Mouse (Mus musculus) brain, embryonic 18.5 days (tissue): ENCODE results near the gene 1700034J05Rik.

ENCODE experiments used
- DNase-seq: peaks from one replicate; pipeline ENCODE4 v3.0.0-alpha.2; 2012; ENCODE audit warnings: low read depth, low spot score

The 1700034J05Rik gene

DNA sequence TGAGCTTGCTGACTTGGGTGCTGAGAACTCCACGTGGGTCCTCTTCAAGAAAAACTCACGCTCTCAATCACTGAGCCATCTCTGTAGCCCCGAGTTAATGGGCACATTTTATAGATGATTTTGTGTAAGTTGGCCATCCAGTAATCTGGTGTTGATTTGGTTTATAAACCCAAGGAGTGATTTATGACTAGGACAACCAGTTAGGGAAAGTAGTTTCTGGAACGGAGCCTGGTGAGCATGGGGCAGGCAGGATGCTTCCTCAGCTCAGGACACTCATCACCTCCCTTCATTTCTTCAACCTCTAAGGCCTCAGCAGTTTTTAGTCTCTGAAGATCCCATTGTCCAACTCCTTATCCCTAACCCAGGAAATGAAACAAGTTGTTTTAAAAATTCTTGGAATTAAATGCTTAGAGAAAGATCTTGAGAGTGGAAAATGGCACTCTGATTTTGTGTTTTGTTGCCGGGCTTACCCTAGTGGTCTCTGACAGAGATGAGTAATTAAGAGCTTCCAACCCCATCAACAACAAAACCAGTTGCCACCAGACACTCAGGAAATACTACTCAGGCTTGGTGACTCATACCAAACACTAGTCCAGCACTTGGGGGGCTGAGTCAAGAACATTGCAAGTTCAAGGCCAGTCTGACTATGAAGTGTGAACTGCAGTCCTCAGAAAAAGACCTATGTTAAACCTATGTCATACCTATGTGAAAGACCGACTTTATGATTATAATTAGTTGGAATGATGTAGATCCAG, 9.4 kb upstream of the 1700034J05Rik start:
- no peak for DNase-seq

DNA sequence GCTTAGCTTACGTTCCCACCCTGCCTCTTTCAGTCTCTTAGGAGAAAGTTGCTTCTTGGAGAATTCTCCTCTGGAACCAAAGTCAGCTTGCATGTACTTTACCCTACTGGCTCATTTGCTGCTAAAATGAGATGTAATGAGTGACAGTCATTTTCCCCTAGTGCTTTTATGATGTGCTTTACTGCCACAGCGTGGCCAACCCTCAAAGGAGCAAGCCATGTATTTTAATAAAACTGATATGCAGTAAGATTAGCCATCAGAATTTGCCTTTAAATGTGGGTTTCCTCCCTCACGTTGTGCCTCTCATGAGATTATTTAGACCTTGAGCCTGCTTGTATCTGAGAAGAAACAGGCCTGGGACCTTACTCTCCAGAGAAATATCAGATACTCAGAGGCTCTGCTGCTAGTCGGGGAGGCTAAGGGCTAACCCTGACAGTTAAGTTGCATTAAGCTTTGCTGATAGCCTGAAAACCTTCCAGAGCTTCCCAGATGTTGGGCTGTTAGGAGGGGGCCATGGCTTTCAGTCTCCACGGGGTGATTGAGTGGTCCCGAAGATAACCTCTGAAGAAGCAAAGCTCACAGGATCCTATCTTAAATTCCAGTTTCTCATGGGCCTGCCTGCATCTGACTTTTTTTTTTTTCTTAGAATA, 7.7 kb upstream of the 1700034J05Rik start:
- no peak for DNase-seq

GRCm38 (mm10) chr6:146960956-146961355, 6.7 kb upstream of the 1700034J05Rik start:
- no peak for DNase-seq

DNA sequence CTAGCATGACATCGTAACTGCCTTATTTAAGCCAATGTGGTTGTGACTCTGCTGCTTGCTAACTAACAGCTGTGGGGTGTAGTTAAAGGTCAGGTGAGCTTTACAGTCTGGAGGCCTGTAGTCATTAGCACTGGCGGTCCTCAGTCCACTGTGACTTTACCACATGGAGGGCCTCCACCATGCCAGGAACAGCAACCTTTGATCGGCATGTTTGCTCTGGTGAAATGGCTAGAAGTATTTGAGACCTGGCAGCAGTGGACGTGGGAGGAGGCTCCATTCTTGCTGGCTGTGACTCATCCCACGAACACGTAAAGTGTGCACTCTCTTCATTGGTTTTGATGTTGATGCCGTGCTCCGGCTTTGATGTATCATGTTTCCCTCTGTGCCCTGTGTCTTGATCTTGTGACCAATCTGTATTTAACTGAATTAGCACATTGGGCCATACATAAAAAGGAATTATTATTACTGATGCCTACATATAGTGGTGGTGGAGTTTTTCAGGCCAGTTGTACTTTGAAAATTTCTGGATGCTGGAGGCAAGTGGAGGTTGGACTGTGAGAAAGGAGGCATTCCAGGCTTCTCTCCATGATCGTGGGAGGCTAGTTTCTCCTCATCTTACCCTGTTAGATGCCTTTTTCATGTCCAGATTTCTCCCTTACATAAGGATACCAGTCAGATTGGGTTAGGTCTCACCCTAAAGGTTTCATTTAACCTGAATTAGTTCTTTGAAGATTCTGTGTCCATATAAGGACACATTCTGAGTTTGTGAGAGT, 5.9 kb upstream of the 1700034J05Rik start:
- no peak for DNase-seq

GRCm38 (mm10) chr6:146958694-146959093, 4.5 kb upstream of the 1700034J05Rik start:
- DNase-seq, result no peak

DNA sequence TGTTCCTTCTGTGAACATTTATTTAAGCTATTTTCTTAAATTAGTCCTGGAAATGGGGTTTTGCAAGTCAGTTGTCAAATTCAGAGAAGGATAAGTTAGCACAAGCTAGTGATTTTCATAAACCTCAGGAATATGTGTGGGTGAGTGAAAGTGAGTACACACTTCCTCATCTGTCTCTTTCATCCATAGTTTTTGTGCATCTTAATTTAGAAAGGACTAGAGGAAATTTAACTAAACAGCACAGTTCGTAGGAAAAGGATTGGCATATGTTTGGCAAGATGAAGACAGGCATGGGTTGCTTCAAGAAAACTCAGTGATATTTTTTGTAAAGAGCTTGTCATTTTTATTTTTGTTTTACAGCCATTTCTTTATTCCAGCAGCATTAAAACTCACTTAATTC, 2.7 kb upstream of the 1700034J05Rik start:
- DNase-seq, result no peak

GRCm38 (mm10) chr6:146955896-146956295, 1.7 kb upstream of the 1700034J05Rik start:
- DNase-seq, result no peak

DNA sequence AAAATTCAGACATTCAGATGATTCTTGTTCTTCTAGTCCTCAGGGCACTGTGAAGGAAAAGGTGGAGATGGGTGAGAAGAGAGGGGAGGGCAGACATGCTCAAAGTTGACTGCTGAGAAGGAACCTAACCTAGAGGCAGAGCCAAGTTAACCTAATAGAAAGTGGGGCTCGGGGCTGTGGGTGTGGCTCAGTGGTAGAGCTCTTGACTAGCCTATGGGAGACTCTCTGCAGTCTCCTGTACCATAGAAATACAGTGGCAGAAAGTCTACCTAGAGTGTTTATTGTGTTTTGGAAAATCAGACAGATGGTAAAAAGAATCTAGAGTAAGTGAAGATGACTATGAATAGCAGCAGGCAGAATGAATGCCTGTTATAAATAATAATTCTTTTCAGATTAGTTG, 1.3 kb upstream of the 1700034J05Rik start:
- no peak for DNase-seq

DNA sequence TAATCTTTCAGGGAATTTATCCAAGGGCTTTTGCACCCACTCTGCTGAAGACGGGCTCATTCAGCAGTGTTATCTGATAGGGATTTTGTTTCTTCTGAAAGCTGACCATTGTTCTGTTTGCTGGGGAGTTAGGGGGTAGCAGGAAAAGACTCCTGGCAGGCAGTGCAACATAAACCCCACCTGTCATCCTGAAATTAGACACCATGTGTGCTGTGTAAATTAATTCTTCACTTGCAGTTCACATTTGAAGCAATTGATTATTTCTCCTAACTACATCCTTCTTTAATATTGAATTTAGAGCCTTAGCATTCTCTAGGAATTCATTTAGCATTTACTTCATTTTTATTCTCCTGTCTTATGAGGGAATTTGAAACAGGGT, 3.8 kb downstream of the 1700034J05Rik start:
- DNase-seq, result no peak

DNA sequence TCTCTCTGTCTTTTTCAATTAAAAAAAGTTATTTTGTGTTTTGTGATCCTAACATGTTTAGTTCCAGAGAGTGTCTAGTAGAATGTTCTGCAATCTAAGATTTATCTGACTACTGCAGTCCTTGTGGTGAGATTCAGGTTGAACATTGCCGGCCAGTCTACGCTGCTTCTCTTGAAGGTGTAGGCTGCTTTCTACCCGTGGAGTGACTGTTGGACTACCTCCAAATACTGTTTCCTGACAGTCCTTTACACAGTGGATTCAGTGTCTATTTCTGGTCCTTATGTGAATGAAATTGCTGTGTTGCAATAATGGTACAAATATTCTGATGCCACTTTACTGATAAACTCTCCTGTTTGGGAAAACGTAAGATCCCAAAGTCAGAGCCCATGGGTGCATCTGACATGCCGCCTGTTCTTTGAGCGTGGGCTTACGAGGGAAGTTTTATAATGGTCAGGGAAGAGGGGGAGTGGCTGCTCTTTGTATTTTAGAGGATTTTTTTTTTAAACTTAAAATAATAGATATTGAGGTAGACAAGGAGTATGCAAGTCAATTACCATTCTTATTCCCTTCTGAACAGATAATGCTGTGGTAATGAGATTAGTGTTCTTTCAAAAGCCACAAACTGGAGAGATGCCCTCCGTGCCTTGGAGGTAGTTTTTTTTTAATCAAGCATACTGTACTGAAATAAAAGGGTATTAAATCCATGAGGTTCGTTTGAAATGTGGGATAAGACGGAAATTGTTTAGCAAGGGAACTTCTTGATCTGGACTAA, 4.4 kb downstream of the 1700034J05Rik start:
- no peak for DNase-seq

DNA sequence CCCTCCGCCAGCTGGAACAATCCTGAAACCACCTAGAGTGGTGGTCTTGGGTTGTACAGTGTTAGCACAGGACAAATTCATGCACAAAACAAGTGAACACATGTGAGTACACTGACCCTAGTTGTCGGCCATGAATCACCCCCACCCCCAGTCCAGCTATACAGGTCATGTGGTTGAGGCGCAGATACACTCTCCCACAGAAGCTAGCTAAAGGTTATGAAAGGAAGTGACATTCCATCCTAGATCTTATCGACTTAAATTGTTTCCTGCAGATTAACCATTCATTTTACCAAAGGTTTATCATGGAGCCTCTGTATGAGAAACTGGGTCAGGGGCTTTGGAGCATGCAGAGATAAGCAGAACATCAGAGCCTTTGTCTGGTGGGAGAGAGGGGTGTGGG, 7.0 kb downstream of the 1700034J05Rik start:
- DNase-seq, result no peak

DNA sequence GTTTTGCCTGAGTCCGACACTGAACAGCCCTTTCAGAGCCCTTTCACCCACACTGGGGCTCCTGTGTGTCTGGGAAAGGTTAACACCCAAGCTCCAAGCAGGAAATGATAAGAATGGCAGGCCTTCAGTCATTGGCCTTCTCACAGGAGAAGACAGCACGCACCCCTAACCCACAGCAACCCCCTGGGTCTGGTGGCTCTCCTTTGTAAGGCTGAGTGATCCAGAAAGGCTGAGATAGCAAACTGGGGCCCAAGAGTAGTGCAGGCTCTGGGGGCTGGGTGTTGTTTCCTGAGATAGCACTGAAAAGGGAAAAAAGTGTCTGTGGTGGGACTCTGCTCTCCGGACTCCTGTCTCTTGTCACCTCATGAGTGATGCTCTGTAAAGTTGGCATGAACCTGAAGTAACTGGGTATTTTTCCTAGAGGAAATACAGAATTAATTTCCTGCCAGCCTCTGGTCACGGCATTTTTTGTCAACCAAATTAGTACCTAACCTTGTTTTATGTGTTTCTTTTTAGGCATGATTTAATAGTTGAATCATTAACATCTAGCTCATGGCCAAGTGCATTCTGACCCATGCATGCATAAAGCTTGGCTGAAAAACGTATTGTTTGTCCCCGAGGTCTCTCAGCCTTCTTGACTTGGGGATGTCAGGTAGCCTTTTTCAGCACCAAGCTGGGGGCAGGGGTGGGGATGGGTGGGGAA, 7.7 kb downstream of the 1700034J05Rik start:
- DNase-seq, result no peak

DNA sequence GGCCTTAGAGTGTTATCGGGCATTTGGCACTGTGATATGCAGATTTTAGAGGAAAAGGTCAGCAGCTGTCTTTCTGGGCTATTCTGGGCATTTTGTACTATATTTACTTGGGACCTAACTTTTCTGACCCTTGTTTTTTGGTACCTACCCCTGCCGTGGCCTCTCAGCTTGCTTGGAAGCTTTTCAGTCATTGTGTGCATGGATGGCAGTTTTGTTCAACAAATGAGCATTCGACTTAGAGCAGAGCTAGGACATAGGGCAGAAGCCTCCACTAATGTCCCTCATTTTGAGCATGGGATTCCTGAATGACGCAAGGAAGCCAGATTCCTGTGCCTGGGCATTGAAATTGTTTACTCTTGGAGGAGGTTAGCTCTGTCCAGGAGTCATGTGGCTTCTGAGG, 9.4 kb downstream of the 1700034J05Rik start:
- no peak for DNase-seq

- no peak for DNase-seq
These were observed 10.2 kb downstream of the 1700034J05Rik start for GRCm38 (mm10) chr6:146944009-146944408.

DNA sequence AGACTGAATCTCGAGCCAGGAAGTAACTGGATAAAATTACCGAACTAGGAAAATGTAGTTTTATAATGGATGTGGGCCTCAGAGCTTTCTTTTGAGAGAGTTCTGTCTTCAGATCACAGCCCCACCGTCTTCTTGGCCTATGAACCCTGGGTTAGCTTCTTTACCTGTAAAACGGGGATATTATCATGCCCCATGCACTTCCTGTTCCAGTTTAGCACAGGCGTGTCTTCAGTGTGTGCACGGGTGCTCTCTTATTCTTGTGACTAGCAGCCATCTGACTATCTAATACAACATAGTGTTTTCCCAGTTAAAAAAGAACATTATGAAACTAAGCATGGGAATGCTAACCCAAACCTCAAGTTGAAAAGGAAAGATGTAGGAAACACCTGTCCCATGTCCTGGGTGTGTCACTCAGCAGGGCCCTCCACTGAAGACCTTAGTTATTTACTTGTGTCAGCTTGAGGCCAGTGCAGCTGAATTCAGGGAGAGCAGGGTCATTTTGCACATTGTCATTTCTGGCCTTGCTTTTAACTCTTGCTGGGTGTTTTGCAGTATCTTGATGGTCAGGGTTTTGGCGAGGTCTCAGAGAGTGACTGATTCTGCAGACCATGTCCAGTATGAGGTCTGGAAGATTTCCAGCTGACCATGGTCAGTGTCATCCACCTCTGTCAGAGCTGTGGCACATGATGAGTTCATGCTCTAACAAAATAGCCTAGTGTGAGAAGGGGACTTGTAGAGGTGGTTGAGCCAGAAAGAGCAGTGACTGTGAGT, 12.5 kb downstream of the 1700034J05Rik start:
- DNase-seq, result no peak

DNA sequence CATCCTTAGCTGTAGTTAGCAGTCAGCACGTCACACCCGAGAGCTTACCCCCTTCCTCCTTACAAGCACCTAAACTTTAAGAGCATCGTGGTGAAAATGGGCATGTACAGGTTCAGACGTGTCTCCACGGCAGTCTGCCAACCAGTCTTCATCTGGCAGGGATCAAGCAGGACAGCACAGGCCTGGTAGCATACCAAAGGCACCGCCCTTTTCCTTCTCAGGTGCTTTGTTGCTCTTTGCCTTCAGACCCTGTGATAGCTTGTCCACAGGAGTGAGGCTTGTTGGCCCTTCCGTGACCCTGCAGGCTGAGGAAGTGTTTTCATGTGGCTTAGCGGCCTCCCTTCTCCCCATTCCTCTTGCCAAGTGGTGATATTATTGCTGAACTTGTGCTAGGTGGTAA, 15.2 kb downstream of the 1700034J05Rik start:
- DNase-seq, result no peak

DNA sequence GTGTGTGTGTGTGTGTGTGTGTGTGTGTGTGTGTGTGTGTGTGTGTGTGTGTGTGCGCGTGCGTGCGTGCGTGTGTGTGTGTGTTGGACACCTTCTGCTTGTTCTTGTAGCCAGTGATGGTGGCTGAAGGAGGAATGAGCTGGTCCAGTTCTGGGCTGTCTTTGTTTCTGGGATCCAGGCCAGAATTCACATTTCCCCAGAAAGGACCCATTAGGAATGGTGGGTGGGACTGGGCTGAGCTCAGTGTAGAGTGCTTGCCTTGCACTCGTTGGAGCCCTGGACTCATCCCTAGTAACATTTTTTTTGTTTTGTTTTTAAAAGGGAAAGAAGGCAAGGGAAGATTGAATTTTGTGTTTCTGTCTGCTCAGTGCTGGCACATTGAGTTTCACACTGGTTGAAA, 18.3 kb downstream of the 1700034J05Rik start:
- no peak for DNase-seq

DNA sequence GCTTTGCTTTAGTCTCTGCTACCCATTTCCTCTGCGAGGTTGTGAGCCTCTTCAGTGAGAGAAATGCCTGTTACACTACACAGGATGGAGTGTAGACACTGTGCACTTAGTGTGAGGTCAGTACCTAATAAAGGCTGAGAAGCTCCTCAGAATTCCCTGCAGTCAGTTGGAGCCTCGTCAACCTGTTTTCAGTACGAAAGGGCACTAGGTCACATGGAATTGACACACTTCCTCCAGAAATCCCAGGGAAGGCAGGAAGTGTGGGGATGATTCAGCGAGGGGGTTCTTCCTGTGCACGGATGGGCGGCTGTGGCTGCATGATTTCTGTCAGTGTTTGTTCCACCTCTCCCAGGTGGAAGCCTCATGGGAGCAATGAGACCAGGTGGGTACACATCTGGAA, 21.1 kb downstream of the 1700034J05Rik start:
- DNase-seq, result no peak

DNA sequence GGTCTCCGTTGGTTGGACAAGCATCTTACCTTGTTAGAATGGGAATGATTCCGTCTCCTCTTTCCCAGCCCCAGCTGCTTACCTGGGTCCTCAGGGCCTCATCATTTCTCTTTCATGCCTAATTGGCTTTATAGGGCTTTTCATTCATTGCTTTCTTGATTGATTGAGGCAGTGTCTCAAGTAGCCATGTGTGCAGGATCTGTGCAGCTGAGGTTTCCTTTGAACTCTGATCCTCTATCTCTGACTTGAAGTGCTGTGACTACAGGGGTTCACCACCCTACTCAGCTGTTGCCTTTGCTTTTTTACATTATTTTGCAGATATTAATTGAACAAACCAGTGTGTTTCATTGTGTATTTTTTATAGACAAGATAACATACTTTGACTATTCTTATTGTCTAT, 25.2 kb downstream of the 1700034J05Rik start:
- DNase-seq, result no peak

GRCm38 (mm10) chr6:146928108-146928507, 26.1 kb downstream of the 1700034J05Rik start:
- no peak for DNase-seq
